Mouse (Mus musculus) thymus, adult 2 months (tissue): ENCODE measurements around the gene Alkbh6.

ENCODE experiments used
- CTCF ChIP-seq: fragments of 200-500 bp; IDR thresholded peaks from 2 replicates; pipeline ENCODE4 v1.5.1; 2012; ENCODE audit warnings: mild to moderate bottlenecking, control low read depth, low read length, moderate library complexity, borderline replicate concordance; ENCODE audit not compliant: control insufficient read depth, poor library complexity, insufficient read depth; ENCODE audit errors: extremely low read depth
- POLR2A ChIP-seq: fragments of 200-500 bp; IDR thresholded peaks from 2 replicates; pipeline ENCODE4 v1.6.1; 2012; ENCODE audit warnings: mild to moderate bottlenecking, low read length, control low read depth, moderate library complexity; ENCODE audit not compliant: control insufficient read depth, poor library complexity, insufficient read depth; ENCODE audit errors: extremely low read depth

GRCm38 (mm10) chr7:30280670-30281138, 27.8 kb upstream of the Alkbh6 start:
- TF ChIP-seq CTCF (no peak), POLR2A (0 out of 2 replicates have a peak, but pooled peaks have one; percentile 21)
